8 mouse cellular contexts compared by ENCODE assay signal in genomic region chr16:5254346-5255025, GRCm38 (mm10). TPM values are rescaled to one million over a fixed set of nuclear protein-coding genes. Genes with fewer than 3 reads are reported as not detected.
DNase-seq lines count a peak whose midpoint lies in the region; ATAC-seq and TF ChIP-seq lines count a peak whose summit lies in the region.

No protein-coding gene starts in this region.

- TF ChIP-seq CTCF in MEL (IDR thresholded peaks at IDR 0.05 in 2 of 3, conservative IDR thresholded peaks at IDR 0.05 in 1 of 3; ENCODE audit: control insufficient read depth in 1 of 3, insufficient read depth in 1 of 3, low read depth in 2 of 3, low read length in 3 of 3, poor library complexity in 1 of 3, severe bottlenecking in 1 of 3) = peak; percentile 90 to 95 (median 94)
- peak; percentile 94 for TF ChIP-seq CTCF in layer of hippocampus, adult 2 months (conservative IDR thresholded peaks at IDR 0.05)

- peak; percentile 9; the same call in 1 of the 2 replicates for ATAC-seq in forebrain, embryonic 15.5 days (replicated peaks)
- peak; percentile 60 for ATAC-seq in lung, embryonic 16.5 days (ENCODE audit: low read depth)

- H3K27me3 ChIP-seq in MEL (ENCODE audit: control insufficient read depth in 1 of 2, insufficient read depth in 2 of 2, low read length in 2 of 2) = no peaks in the 10 kb centered on the region
- no peaks in the 10 kb centered on the region for H3K27me3 ChIP-seq in forebrain, embryonic 15.5 days
- H3K27me3 ChIP-seq in lung, embryonic 16.5 days (ENCODE audit: control insufficient read depth, insufficient read depth, low read depth, low read length) = no peaks in the 10 kb centered on the region

- peak overlapping the region; percentile 95 for H3K9ac ChIP-seq in MEL (ENCODE audit: control insufficient read depth, low read depth, low read length, poor library complexity, severe bottlenecking)
- no peak overlapping the region for H3K9ac ChIP-seq in forebrain, embryonic 15.5 days (replicated peaks)
- peak overlapping the region; percentile 79 for H3K9ac ChIP-seq in lung, embryonic 16.5 days (ENCODE audit: low read length)

- peak overlapping the region; percentile 59 for H3K4me2 ChIP-seq in forebrain, embryonic 15.5 days (replicated peaks)
- H3K4me2 ChIP-seq in lung, embryonic 16.5 days (ENCODE audit: low read depth, low read length) = peak overlapping the region; percentile 77

- TF ChIP-seq EP300 in MEL (IDR thresholded peaks at IDR 0.05; ENCODE audit: low read depth in 1 of 2, low read length in 2 of 2) = no peak

- H3K9me3 ChIP-seq in MEL (replicated peaks; ENCODE audit: insufficient read depth, low read length) = no peaks in the 10 kb centered on the region
- H3K9me3 ChIP-seq in forebrain, embryonic 15.5 days = no peaks in the 10 kb centered on the region
- no peaks in the 10 kb centered on the region for H3K9me3 ChIP-seq in lung, embryonic 16.5 days (ENCODE audit: control insufficient read depth, low read length)

- DNase-seq in MEL (ENCODE audit: low read depth, low spot score) = peak; percentile 94
- peak; percentile 45 for DNase-seq in cerebellum, adult 11-12 months
- peak; percentile 88 for DNase-seq in heart, postnatal 4 days
- DNase-seq in layer of hippocampus, adult 2 months (ENCODE audit: low spot score in 2 of 2) = peak; percentile 50 to 67
- peak; percentile 71 for DNase-seq in ovary, adult 18-20 months (ENCODE audit: low spot score)
- peak; percentile 79 to 88 for DNase-seq in thymus, postnatal 10 days (ENCODE audit: low spot score in 2 of 2)

- peak; percentile 45 for TF ChIP-seq RAD21 in MEL (IDR thresholded peaks at IDR 0.05; ENCODE audit: low read depth, low read length)

- H3K36me3 ChIP-seq in MEL (ENCODE audit: control insufficient read depth in 1 of 2, insufficient read depth in 2 of 2, low read length in 2 of 2) = no peaks in the 10 kb centered on the region
- no peaks in the 10 kb centered on the region for H3K36me3 ChIP-seq in forebrain, embryonic 15.5 days
- peaks cover under 1% of the 10 kb centered on the region; the same call in 1 of the 2 replicates for H3K36me3 ChIP-seq in lung, embryonic 16.5 days (ENCODE audit: control insufficient read depth, insufficient read depth, low read length)

- peak overlapping the region; percentile 70 for H3K27ac ChIP-seq in MEL (ENCODE audit: control insufficient read depth, low read depth, low read length)
- H3K27ac ChIP-seq in forebrain, embryonic 15.5 days (replicated peaks) = no peak overlapping the region
- peak overlapping the region; percentile 15; the same call in 1 of the 2 replicates for H3K27ac ChIP-seq in layer of hippocampus, adult 2 months
- peak overlapping the region; percentile 78 for H3K27ac ChIP-seq in lung, embryonic 16.5 days (ENCODE audit: low read length)

- peaks cover 9% of the 10 kb centered on the region for H3K79me2 ChIP-seq in MEL (ENCODE audit: control insufficient read depth, insufficient read depth, low read length, poor library complexity)

- TF ChIP-seq POLR2A in MEL (IDR thresholded peaks at IDR 0.05; ENCODE audit: control insufficient read depth in 1 of 2, insufficient read depth in 1 of 2, low read depth in 1 of 2, low read length in 2 of 2, poor library complexity in 1 of 2) = peak in 1 of 2 experiments; percentile 71; a peak in 2 of 4 replicates

- H3K4me1 ChIP-seq in MEL (ENCODE audit: control insufficient read depth in 1 of 2, insufficient read depth in 2 of 2, low read length in 2 of 2) = peaks cover 0 to 8% of the 10 kb centered on the region in 2 experiments; a peak in 1 of 4 replicates
- H3K4me1 ChIP-seq in forebrain, embryonic 15.5 days = peaks cover 19% of the 10 kb centered on the region
- H3K4me1 ChIP-seq in lung, embryonic 16.5 days (replicated peaks; ENCODE audit: control insufficient read depth, insufficient read depth, low read length) = peaks cover 11% of the 10 kb centered on the region

- H3K4me3 ChIP-seq in MEL (ENCODE audit: control insufficient read depth in 1 of 2, insufficient read depth in 1 of 2, low read depth in 2 of 2, low read length in 2 of 2) = peak overlapping the region; percentile 78 to 92
- peak overlapping the region; percentile 49 for H3K4me3 ChIP-seq in forebrain, embryonic 15.5 days
- H3K4me3 ChIP-seq in layer of hippocampus, adult 2 months = peak overlapping the region; percentile 80
- peak overlapping the region; percentile 80 for H3K4me3 ChIP-seq in lung, embryonic 16.5 days (ENCODE audit: low read length)

- 4% methylated on average over 15 of the region's 15 CpGs for WGBS in forebrain, embryonic 15.5 days
- WGBS in lung, embryonic 16.5 days = 3% methylated on average over 15 of the region's 15 CpGs

TF ChIP-seq in MEL, 35 proteins besides CTCF, POLR2A, EP300 and RAD21 (continues in another document):
- TF ChIP-seq BHLHE40 (IDR thresholded peaks at IDR 0.05; ENCODE audit: borderline replicate concordance, low read depth, low read length) = no peak
- no peak for TF ChIP-seq USF1 (IDR thresholded peaks at IDR 0.05; ENCODE audit: low read depth, low read length)
- TF ChIP-seq CHD2 (IDR thresholded peaks at IDR 0.05; ENCODE audit: low read length) = no peak
- TF ChIP-seq MYC (IDR thresholded peaks at IDR 0.05; ENCODE audit: low read depth, low read length) = 0 out of 2 replicates have a peak, but pooled peaks have one; percentile 34
- TF ChIP-seq MEF2A (IDR thresholded peaks at IDR 0.05; ENCODE audit: extremely low read depth, insufficient replicate concordance, low read depth, low read length, poor library complexity, severe bottlenecking) = no peak
- TF ChIP-seq SIN3A (IDR thresholded peaks at IDR 0.05; ENCODE audit: low read length) = peak; percentile 89
- no peak for TF ChIP-seq GATA1 (IDR thresholded peaks at IDR 0.05; ENCODE audit: low read depth, low read length)
- TF ChIP-seq MYB (IDR thresholded peaks at IDR 0.05; ENCODE audit: low read depth, low read length) = no peak
- TF ChIP-seq TAL1 (IDR thresholded peaks at IDR 0.05; ENCODE audit: low read length) = no peak
- no peak for TF ChIP-seq MAZ (IDR thresholded peaks at IDR 0.05; ENCODE audit: low read depth, low read length)
- TF ChIP-seq TCF12 (IDR thresholded peaks at IDR 0.05; ENCODE audit: low read depth, low read length) = no peak
- no peak for TF ChIP-seq ZNF384 (IDR thresholded peaks at IDR 0.05; ENCODE audit: low read depth, low read length)
- TF ChIP-seq ETS1 (IDR thresholded peaks at IDR 0.05; ENCODE audit: low read depth, low read length) = no peak
- peak; percentile 44; the same call in 1 of the 2 replicates for TF ChIP-seq TBP (IDR thresholded peaks at IDR 0.05; ENCODE audit: low read depth, low read length)
- no peak for TF ChIP-seq USF2 (IDR thresholded peaks at IDR 0.05; ENCODE audit: borderline replicate concordance in 1 of 2, insufficient read depth in 1 of 2, low read depth in 1 of 2, low read length in 2 of 2)
- no peak for TF ChIP-seq POLR2AphosphoS5 (IDR thresholded peaks at IDR 0.05; ENCODE audit: borderline replicate concordance, low read depth, low read length)
- TF ChIP-seq GABPA (IDR thresholded peaks at IDR 0.05; ENCODE audit: low read depth, low read length) = no peak
- no peak for TF ChIP-seq NRF1 (IDR thresholded peaks at IDR 0.05; ENCODE audit: insufficient read depth, low read depth, low read length, poor library complexity, severe bottlenecking)
- TF ChIP-seq ZMIZ1 (IDR thresholded peaks at IDR 0.05; ENCODE audit: low read depth, low read length) = no peak
- TF ChIP-seq MAX (IDR thresholded peaks at IDR 0.05; ENCODE audit: low read length) = no peak
- no peak for TF ChIP-seq KAT2A (conservative IDR thresholded peaks at IDR 0.05; ENCODE audit: low read depth, low read length)
- TF ChIP-seq E2F4 (IDR thresholded peaks at IDR 0.05; ENCODE audit: borderline replicate concordance, low read depth, low read length) = no peak
- TF ChIP-seq CHD1 (IDR thresholded peaks at IDR 0.05; ENCODE audit: low read depth, low read length) = no peak
- no peak for TF ChIP-seq JUND (IDR thresholded peaks at IDR 0.05; ENCODE audit: low read depth, low read length)

RNA-seq across cellular contexts. Expression of gene Eef2kmt, which starts 1.3 kb away (rescaled TPM):
- 21.4 and 26.4 TPM in 2 replicates for total RNA-seq in MEL (2012; rRNA removed)
- polyA plus RNA-seq in MEL (2012; ENCODE audit: insufficient read depth in 1 of 2, insufficient read length in 2 of 2, low read depth in 1 of 2, low replicate concordance in 2 of 2, missing spikeins in 1 of 2) = 10 to 100 TPM in 1 of 2 experiments, not detected in 1; 48.6 TPM
- 8.2 and 9.7 TPM in 2 replicates for polyA plus RNA-seq in forebrain, embryonic 15.5 days (2015; fragmentation: Nextera tagmentation; extraction: Ambion mirVana)
- 10 to 100 TPM; 13.0 to 13.7 TPM for total RNA-seq in heart, postnatal 4 days (2021)
- total RNA-seq in layer of hippocampus, adult 2 months (2021) = 1 to 10 TPM; 4.7 TPM
- polyA plus RNA-seq in lung, embryonic 16.5 days (2015; fragmentation: Nextera tagmentation; extraction: Ambion mirVana) = 24.8 and 30.5 TPM in 2 replicates

RNA-seq across cellular contexts. Expression of gene Alg1, which starts 21.1 kb away (rescaled TPM):
- 38.2 and 46.4 TPM in 2 replicates for total RNA-seq in MEL (2012; rRNA removed)
- 10 to 100 TPM in 1 of 2 experiments, not detected in 1; 42.9 TPM for polyA plus RNA-seq in MEL (2012; ENCODE audit: insufficient read depth in 1 of 2, insufficient read length in 2 of 2, low read depth in 1 of 2, low replicate concordance in 2 of 2, missing spikeins in 1 of 2)
- 34.8 and 37.2 TPM in 2 replicates for polyA plus RNA-seq in forebrain, embryonic 15.5 days (2015; fragmentation: Nextera tagmentation; extraction: Ambion mirVana)
- total RNA-seq in heart, postnatal 4 days (2021) = 10 to 100 TPM; 15.8 to 17.5 TPM
- 10 to 100 TPM; 28.7 to 32.1 TPM for total RNA-seq in layer of hippocampus, adult 2 months (2021)
- polyA plus RNA-seq in lung, embryonic 16.5 days (2015; fragmentation: Nextera tagmentation; extraction: Ambion mirVana) = 32.7 and 34.1 TPM in 2 replicates

RNA-seq across cellular contexts. Expression of gene AU021092, which starts 32.4 kb away (rescaled TPM):
- not detected in 2 replicates for total RNA-seq in MEL (2012; rRNA removed)
- not detected for polyA plus RNA-seq in MEL (2012; ENCODE audit: insufficient read depth in 1 of 2, insufficient read length in 2 of 2, low read depth in 1 of 2, low replicate concordance in 2 of 2, missing spikeins in 1 of 2)
- polyA plus RNA-seq in forebrain, embryonic 15.5 days (2015; fragmentation: Nextera tagmentation; extraction: Ambion mirVana) = 12.5 and 13.7 TPM in 2 replicates
- total RNA-seq in heart, postnatal 4 days (2021) = 10 to 100 TPM; 16.9 to 20.7 TPM
- 1 to 10 TPM; 4.6 to 4.9 TPM for total RNA-seq in layer of hippocampus, adult 2 months (2021)
- 60.9 and 81.8 TPM in 2 replicates for polyA plus RNA-seq in lung, embryonic 16.5 days (2015; fragmentation: Nextera tagmentation; extraction: Ambion mirVana)

RNA-seq across cellular contexts. Expression of gene Nagpa, which starts 50.7 kb away (rescaled TPM):
- total RNA-seq in MEL (2012; rRNA removed) = 34.0 and 34.5 TPM in 2 replicates
- polyA plus RNA-seq in MEL (2012; ENCODE audit: insufficient read depth in 1 of 2, insufficient read length in 2 of 2, low read depth in 1 of 2, low replicate concordance in 2 of 2, missing spikeins in 1 of 2) = 10 to 100 TPM in 1 of 2 experiments, not detected in 1; 60.5 TPM
- polyA plus RNA-seq in forebrain, embryonic 15.5 days (2015; fragmentation: Nextera tagmentation; extraction: Ambion mirVana) = 11.6 and 12.8 TPM in 2 replicates
- 1 to 10 TPM; 6.1 to 7.9 TPM for total RNA-seq in heart, postnatal 4 days (2021)
- total RNA-seq in layer of hippocampus, adult 2 months (2021) = 10 to 100 TPM; 12.2 to 15.9 TPM
- 22.1 and 23.5 TPM in 2 replicates for polyA plus RNA-seq in lung, embryonic 16.5 days (2015; fragmentation: Nextera tagmentation; extraction: Ambion mirVana)
